Mouse (Mus musculus) kidney, adult 11 months (tissue): Measurements from ENCODE around the gene Pigf.
A peak's percentile ranks its signal among the peaks of the same experiment; 100 is the strongest.

Experiments
- DNase-seq: peaks from one replicate; pipeline ENCODE4 v3.0.0; 2022

Gene Pigf

DNA sequence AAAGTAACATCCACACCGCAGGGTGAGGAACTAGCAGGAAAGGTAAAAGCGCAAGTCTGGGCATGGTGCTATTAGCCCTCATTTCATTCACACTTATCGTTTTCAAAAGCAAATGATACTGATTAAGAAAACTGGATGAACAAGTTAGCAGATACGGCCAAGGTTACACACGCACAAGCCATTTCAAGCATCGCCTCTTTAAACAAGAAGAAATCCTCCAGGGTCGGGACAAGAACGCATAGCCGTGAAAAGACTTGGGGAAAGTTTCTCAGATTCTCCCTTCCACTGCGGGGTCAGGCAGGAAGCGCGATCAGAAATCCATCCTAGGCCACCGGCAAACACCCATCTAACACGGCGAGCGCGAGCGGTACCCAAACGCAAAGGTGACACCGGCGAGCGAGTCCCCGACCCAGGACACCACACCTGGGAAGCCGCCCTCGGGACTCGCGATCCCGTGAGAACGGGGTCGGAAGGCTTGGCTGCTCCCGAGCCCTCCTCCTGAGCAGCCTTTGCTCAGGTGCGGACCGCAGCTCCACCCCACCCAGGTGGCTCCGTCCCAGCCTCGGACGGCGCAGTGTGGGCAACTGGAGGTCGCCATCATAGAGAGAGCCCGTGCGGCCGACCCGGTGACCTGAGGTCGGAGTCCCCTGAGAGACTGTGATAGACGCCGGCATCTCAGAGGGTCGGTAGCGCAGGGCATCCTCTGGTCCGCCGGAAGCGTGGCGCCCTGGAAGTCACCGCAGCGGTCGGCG lies 539 bp downstream of the Pigf start:
- DNase-seq, result no peak

DNA sequence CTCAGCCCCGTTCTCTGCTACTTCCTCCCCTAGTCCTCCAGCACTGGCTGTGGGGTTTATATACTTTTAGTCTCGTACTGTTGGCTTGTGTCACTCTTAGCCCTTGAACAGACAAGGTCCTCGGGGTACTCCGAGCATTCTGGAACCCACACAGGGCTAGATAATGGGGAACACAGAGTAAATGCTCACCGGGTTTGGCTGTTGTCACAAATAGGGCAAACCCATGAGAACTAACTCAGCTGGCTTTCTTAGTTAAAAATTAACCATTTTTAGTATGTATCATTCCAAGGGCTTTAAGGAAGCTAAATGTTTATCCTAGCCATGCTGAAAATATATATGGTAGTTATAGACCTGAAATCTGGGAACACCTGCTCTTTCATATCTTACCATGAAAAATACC lies 5.5 kb downstream of the Pigf start:
- DNase-seq, result no peak

DNA sequence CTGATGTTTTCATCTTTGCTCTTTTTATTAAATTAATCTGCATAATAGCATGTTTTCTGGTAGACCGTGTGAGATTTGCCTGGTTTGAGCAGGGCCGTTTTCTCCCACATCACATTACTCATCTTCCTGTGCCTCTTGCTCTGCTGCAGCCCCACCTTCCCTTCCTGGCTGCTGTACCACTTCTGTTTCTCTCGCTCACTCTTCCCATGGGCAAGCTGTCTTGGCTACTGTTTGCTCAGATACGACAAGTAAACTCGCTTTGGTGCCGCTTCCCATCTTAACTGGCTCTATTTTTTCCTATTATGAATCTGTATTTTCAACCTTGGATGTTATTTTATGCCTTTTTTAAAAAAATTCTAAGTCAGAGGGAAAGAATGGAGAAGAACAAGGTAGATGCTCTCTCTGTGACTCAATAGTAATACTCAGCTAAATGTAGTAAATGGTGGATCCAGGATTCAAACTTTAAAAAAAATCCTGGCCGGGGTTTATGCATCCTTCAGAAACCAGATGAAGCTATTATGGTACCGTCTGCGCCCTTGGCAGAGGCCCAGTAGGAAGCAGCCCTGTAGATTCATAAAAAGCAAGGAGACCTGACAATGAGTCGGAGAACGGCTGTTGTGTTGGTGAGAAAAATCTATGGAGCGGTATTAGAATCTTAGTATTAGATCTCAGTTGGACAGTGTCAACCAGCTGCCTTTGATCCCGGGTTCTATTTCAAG lies 13.7 kb downstream of the Pigf start:
- no peak for DNase-seq

DNA sequence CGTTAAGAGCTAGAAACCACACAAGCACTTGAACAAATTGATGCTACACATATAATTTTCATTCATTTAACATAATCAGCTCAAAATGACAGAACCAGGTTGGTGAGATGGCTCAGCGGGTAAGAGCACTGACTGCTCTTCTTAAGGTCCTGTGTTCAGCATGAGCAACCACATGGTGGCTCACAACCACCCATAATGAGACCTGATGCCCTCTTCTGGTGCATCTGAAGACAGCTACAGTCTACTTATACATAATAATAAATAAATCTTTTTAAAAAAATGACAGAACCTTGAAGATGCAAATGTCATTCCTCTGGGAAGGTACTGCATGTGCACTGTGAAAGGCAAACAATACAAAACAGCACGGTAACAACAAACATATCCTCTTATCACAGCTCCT lies 16.3 kb downstream of the Pigf start:
- no peak for DNase-seq

DNA sequence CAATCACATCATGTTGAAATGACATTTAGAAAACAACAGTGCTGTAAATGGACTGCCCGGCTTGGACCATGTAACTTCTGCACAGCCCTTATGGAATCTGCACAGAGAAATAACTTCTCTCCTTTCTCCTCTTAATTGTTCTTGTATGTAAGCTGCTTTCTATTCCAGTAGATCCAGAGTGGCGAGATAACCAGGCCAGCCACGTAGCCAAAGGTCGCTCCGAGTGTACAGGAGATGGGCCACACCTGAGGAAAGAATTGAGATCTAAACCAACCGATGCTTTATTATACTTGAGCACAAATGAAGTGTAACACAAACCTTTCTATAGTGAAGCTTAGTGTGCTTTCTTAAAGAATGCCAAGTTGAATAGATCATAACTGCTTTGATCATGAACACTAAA lies 27.9 kb downstream of the Pigf start:
- no peak for DNase-seq

DNA sequence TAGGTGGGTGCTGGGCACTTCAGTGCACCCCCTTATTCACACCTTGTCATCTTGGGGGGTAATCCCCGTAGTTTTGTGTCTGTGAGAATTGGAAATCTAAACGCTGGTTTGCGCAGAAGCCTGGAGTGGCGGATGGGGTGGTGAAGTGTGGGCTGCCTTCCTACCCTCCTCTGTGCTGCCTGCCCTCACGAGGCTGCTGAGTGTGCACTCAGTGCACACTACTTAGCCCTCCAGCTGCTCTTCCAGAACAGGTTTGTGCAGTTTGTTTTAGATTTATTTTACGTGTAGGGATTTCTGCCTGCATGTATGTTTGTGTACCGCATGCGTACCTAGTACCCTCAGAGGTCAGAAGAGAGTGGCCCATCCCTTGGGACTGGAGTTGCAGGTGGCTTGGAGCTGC lies 33.9 kb downstream of the Pigf start:
- no peak for DNase-seq

DNA sequence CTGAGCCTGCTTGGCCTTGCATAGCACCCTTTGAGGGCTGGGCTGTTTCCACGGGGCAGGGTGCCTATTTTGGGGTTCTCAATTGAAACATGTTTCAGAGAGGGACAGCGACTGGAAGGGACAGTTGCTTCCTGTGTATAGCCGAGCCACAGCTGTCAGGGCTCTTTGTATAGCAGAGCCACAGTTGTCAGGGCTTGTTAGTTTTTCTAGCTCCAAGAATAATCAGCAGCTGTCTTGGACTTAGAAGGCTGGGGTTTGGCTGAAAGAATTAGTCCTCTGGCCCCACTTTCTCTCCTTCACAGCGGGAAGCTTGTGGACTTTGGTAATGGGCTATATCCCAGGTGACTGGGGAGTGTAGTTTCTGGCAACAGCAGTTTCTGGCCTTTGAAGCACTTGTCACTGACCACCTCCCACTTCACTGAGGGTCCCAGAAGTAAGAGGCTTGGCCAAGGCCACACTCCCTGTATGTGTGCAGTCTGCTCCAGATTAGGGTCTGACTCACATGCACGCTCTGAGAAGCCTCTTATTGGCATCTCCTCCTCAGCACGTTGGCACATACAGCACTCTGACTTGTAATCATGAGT lies 36.5 kb downstream of the Pigf start:
- DNase-seq, result no peak

DNA sequence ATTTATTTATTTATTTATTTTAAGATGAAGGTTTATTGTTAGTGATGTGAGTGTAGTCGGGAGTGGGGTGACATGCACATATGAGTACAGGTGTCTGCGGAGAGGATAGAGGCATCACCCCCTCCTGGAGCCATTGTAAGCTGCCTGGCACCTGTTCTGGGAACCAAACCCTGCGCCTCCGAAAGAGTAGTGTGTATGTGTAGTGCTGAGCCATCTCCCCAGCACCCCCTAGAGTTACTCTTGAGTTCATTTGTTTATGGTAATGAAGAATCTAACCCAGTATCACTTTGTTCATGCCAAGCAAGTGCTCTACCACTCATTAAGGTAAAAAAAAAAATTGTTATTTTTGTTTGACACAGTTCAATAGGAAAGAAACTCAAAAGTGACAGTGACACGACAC lies 37.0 kb downstream of the Pigf start:
- no peak for DNase-seq

DNA sequence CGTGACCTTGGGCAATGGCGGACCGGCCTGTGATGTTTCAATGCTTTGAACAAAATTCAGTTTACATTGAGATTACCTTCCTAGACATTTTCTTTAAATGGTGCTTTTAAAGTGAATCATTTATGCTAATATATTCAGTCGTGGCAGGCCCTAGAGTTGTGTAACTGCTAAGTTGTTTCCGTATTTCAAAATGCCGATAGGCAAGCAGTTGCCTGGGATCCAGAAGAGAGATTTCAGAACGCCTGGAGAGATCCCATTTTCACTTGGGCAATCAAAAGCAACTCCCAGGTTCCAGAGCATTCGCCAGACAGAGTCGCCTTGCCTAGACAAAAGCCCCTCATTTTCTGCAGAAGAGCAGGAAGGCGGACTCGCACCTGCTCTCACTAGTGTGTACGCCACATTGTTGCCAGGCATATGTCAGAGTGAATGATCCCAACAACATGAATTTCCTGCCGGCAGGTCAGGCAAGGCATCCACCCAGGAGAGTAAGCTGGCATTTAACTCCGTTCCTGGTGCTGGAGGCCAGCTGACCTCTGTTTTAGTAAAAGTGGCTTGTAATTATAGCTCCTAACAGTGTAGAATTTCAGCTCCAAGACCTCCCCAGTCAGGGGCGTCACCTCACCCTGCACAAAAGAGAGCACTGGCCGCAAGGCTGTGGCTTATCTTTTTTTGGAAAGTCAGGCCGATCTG lies 38.6 kb downstream of the Pigf start:
- peak; percentile 34 for DNase-seq

DNA sequence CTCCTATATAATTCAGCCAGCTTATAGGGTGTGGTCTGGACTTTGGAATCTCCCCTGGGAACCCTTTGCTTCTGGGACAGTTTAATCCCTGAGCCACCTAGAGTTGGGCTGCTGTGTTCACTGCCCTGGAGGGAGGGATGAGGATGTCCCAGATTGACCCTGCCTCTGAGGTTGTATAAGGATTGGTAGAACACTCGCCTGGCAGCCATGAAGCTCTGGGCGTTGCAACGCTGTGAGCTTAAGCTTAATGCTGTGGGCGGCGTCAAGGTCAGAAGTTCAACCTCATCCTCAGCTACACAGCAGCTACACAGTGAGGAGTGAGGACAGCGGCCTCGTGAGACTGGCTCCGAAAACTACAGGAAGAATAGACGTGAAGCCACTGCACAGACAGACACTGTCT lies 42.7 kb downstream of the Pigf start:
- peak; percentile 61 for DNase-seq

DNA sequence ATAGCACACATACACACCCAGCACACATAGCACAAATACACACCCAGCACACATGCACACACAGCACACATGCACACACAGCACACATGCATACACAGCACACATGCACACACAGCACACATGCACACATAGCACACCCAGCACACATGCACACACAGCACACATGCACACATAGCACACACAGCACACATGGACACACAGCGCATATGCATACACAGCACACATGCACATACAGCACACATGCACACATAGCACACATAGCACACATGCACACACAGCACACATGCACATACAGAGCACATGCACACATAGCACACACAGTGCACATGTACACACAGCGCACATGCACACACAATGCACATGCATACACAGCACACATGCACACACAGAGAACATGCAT lies 43.5 kb downstream of the Pigf start:
- no peak for DNase-seq

DNA sequence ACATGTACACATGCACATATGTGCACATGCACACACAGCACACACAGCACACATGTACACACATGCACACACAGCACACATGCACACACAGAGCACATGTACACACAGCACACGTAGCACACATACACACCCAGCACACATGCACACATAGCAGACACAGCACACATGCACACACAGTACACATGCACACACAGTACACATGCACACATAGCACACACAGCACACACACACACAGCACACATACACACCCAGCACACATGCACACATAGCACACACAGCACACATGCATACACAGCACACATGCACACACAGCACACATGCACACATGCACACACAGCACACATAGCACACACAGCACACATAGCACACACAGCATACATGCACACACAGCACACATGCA lies 44.0 kb downstream of the Pigf start:
- no peak for DNase-seq

DNA sequence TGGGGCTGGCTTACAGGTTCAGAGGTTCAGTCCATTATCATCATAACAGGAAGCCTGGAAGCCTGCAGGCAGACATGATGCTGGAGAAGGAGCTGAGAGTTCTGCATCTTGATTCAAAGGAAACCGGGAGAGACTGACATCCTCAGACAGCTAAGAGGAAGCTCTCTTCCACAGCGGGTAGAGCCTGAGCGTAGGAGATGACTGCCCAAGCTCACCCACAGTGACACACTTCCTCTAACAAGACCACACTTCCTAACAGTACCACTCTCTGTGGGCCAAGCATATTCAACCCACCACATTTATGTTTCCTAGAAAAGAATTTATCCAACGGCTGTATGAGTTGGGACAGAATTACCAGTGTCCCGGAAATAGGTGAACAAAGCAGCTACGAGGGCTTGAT lies 46.7 kb downstream of the Pigf start:
- no peak for DNase-seq

DNA sequence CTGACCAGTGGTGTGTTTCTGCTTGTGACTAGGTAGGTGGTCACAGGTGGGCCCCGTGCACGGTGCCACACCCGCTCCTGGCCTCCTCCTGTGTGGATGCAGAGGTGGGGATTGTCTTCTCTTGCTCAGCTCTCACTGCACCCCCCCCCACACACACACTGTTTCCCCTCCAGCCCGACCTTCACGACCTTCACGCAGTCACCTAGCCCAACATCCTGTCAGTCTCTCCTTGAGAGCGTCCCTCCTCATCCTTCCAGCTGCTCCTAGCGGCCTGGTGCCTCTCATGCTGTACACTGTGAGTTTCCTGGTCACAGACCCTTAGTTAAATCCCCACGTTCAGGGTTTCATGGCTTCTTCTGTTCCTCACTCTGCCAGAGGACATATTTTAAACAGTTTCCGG lies 48.8 kb downstream of the Pigf start:
- DNase-seq, result no peak

DNA sequence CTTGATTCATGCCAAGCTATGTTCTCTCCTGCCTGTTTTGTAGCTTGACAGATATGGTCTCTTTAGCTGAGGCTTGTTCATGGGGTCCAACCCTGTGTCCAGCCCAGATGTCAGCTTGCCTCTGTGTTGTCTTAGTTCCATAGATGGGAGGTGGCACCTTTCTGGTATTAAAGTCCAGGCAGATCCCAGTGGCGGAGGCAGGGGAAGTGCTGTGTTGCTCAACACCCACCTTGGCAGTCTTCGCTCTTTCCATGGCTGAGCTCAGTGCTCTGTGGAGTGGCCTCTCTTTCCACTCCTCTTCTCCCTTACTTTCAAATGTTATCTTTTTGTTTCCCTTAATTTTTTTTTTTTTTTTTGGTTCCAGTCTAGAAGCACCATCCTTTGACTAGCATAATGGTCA lies 52.1 kb downstream of the Pigf start:
- no peak for DNase-seq

DNA sequence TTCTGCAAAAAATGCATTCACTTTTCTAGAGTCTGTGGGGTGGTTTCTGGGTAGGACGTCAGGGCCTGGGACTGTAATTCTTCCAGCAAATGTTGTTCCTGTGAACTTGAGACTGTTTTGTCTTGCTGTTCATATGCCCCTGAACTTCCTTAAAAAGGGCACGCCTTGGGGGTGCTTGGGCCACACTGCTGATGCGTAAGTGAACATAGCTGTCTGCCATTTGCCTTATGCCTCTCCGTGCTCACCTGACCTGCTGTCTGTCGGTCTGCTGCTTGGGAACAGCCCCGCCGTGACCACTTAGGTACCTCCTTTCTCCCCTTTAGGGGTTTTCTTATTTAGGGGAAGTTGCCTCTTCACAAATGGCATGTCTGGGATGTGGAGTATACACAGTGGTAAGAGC lies 53.3 kb downstream of the Pigf start:
- no peak for DNase-seq

DNA sequence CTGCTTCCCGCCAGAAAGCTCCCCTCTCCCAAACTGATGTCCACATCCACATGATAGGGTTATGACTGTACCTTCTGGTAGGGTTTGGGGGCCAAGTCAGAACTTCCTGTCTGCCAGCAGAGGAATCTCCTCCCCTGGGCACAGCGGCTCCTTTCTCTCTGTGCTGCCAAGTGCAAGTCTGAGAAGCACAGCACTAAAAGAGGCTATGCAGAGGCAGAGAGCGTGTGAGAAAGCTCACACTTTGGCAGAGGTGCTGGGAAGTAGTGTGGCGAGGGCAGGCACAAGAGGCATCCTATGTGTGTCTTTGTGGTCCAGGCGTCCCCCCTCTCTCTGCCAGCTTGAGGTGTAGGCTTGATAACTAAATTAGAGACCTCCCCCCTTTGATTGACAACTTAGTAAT lies 54.2 kb downstream of the Pigf start:
- DNase-seq, result no peak

DNA sequence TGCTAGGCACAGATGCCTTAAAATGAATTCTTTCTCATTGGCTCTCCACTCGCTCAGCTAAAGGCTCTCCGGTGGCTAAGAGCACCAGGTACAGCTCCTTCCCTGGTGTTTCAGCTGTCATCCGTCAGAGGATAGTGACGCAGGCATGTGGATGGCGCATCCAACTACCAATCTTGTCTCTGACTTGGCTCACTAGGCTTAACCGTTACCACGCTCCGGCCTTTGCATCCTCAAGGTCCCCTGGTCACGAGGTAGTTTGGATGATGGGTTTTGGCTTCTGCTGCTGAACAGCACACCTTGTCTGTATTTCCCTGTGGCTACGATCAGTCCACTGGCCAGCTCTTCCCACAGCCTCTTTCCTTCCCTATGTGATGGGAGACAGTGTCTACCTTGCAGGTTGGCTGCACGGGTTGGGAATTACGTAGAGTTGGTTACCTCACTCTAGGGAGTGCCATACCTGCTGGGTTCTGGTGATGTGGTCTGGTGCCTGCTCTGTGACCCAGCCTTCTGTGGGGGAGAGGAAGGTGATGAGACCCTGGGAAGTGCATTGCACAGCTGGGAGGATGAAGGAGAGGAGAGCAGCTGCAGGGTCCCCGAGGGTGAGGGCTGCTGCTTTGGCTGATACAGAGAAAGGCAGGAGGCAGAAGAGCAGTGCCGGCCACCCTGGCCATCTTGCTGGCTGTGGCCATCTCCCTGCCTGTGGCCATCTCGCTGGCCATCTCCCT lies 55.0 kb downstream of the Pigf start:
- DNase-seq, result no peak

DNA sequence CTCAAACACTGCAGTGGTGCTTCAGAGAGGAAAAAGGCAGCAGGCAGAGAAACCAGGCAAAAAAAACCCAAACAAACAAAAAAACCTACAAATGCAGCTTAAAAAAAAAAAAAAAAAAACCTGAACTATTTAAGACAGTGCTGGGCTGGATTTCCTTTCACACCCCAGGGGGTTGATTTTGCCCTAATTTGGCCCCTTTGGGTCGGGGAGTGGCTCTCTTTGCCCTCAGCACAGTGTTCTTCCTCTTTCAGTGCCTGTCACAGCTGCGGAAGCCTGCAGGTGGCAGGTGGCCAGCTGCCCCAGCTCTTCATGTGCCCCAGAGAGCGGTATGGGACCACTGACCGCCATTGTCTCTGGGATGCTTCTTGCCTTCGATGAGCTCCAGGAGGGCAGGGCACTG lies 55.6 kb downstream of the Pigf start:
- DNase-seq, result no peak

DNA sequence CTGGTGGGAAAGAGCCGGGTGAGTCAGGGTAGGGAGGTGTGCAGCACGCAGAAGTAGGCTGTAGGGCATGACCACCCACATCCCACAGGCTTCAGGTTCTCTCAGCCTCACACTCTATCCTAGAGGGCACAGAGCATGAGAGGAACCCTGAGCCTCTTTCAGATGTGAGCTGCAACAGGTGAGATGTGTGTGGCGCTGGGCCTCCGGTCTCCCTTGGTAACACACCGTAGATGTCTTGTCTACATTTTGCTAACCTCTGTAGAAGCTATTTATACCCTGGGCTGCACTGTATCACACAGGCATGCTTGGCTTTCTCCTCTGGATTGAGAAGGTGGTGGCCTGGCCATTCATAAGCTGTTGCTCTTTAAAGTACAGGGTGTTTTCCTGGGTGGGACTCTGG lies 56.6 kb downstream of the Pigf start:
- no peak for DNase-seq

DNA sequence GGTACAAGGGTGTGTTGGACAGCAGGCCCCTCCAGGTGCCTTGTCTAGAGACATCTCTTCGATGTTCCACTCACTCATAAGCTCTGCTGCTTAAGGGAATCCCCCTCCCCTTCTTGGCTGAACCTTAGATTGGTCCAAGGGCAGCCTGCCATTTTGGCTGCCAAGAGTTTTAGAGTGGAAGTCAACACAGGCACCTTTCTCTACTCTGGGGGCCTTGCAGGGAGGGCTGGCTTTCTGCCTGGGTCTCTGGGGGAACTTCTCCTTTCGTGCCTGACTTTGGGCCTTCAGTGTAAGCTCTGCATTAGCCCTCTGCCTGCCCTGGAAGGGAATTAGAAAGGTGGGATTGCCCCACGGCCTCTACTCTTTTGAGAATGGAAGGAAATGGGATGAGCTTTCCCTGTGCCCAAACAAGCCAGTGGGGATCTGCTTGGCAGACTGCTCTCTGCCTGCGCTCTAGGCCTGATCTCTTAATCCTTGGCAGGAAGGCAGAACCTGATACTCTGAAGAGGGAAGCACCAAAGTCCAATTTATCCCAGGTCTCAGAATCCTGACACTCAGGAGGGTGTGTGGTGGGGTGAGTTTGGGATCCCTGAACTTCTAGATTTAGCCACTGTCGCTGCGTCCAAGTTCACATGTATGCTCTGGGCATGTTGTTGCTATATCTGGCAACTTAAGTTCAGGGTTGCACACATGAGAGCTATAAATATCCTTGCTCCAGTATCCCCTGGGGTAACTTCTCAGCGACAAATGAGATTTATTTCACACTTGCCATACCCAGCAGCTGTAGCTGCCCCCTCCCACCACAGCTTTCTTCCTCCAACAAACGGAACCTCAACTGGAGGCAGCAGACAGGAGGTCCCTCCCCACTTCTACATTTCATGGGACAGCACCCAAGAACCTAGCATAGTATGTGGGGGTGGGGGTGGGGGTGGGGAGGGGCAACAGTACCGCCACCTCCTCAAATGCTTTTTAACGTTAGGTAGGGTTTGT lies 57.4 kb downstream of the Pigf start:
- DNase-seq, result no peak

DNA sequence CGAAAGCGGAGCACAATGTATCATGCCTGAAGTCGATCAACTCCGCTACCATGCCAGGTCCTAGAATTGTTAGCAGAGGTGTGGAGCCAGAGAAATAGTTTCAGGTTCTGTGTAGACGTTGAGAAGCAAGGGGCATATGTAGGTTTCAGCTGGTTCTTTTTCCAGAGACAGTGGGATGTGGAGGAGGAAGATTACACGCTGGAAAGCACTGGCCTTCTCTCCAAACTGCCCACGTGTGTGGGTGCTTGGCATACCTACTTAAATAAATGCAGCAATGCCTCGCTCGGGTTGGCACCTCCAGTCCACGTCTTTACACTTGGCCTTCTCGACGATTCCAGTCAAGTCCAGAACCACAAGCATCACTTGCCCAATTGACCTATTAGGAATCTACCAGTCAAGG lies 58.2 kb downstream of the Pigf start:
- DNase-seq, result no peak
